ENCODE assay signal across 8 mouse cellular contexts in the genomic region with DNA sequence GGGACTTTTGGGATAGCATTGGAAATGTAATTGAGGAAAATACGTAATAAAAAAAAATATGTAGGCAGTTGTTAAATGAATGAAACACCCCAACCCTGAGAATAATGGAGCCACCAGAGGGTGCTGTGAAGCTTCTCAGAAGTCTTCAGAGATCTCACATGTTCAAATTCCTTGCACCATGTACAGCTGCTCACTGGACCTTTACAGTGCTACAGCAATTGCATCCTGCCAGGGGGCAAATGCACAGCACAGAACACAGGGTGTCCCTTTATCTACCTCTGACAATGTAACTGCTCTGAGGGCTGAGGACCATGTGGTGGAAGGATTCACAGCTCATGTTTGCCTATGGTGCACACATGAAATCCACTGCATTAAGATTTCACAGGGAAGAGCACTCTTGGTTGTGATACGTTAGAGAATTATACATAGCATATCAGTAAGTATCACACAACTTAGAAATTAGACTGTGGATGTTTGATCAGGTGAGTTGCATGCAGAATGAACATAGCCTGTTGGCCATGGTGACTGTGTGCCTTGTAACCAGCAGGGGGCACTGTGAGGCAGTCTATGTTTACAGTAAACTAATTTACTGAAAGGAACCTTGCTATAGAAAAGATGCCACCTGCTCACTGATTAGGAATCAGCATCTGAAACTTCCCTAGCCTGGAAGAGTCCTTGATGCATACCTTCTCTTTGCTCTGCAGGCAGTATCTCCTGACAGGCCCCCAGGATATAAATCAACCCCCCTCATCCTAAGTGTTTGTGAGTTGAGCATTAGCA.
DNase-seq lines count a peak whose midpoint lies in the region; ATAC-seq and TF ChIP-seq lines count a peak whose summit lies in the region.
"Not testable (repeated sequence)": the region's sequence is repeated elsewhere in the genome, so short reads cannot be mapped to it uniquely, and the experiment has no call there.

No protein-coding gene starts in this region.

- peaks cover 14% of the 10 kb centered on the region for H3K9me3 ChIP-seq in E14TG2a.4 (ENCODE audit: low read length)
- not testable (repeated sequence) for H3K9me3 ChIP-seq in intestine, postnatal 0 days (ENCODE audit: control insufficient read depth); limb, embryonic 11.5 days (ENCODE audit: control insufficient read depth, low read length)

- H3K4me2 ChIP-seq in intestine, postnatal 0 days (replicated peaks; ENCODE audit: low read depth); limb, embryonic 11.5 days (ENCODE audit: low read depth, severe bottlenecking): not testable (repeated sequence)

- H3K27me3 ChIP-seq in E14TG2a.4 (ENCODE audit: insufficient read depth, low read length); intestine, postnatal 0 days (replicated peaks; ENCODE audit: control insufficient read depth, insufficient read depth, low read length); limb, embryonic 11.5 days (ENCODE audit: control insufficient read depth, insufficient read depth, low read length): not testable (repeated sequence)

- H3K36me3 ChIP-seq in E14TG2a.4 (ENCODE audit: insufficient read depth, low read length); intestine, postnatal 0 days (ENCODE audit: control insufficient read depth, insufficient read depth); limb, embryonic 11.5 days (ENCODE audit: control insufficient read depth, insufficient read depth, low read length): not testable (repeated sequence)

- peak; percentile 61 for TF ChIP-seq CTCF in E14TG2a.4 (conservative IDR thresholded peaks at IDR 0.05; ENCODE audit: low read length)
- peak; percentile 57; the same call in 1 of the 2 replicates for TF ChIP-seq CTCF in bone marrow, adult 2 months (IDR thresholded peaks at IDR 0.05; ENCODE audit: control insufficient read depth, insufficient read depth, low read length)
- peak; percentile 64 for TF ChIP-seq CTCF in intestine, postnatal 0 days (IDR thresholded peaks at IDR 0.05; ENCODE audit: low read depth)

- TF ChIP-seq POLR2A in bone marrow, adult 2 months (IDR thresholded peaks at IDR 0.05; ENCODE audit: borderline replicate concordance, control insufficient read depth, low read depth, low read length), result not testable (repeated sequence)

- 32% methylated on average over 2 of the region's 2 CpGs for WGBS in bone marrow, adult 2 months
- 41% methylated on average over 2 of the region's 2 CpGs for WGBS in intestine, postnatal 0 days
- 47% methylated on average over 2 of the region's 2 CpGs for WGBS in limb, embryonic 11.5 days

- H3K9ac ChIP-seq in intestine, postnatal 0 days (ENCODE audit: low read depth, low read length); limb, embryonic 11.5 days (ENCODE audit: low read length): not testable (repeated sequence)

- H3K4me3 ChIP-seq in E14TG2a.4 (replicated peaks; ENCODE audit: low read length); bone marrow, adult 2 months (replicated peaks; ENCODE audit: control insufficient read depth, low read depth, low read length); intestine, postnatal 0 days (ENCODE audit: low read depth, low read length); limb, embryonic 11.5 days (ENCODE audit: low read depth, low read length): not testable (repeated sequence)

- peak; percentile 37 for DNase-seq in limb, embryonic 11.5 days (ENCODE audit: low spot score)
- DNase-seq in retina, embryonic 14.5 days (ENCODE audit: low spot score), result peak; percentile 53
- peak; percentile 15 for DNase-seq in thymus, postnatal 4 days

- not testable (repeated sequence) for H3K4me1 ChIP-seq in E14TG2a.4 (replicated peaks; ENCODE audit: low read depth, low read length); bone marrow, adult 2 months (ENCODE audit: control insufficient read depth, insufficient read depth, low read length); intestine, postnatal 0 days (replicated peaks; ENCODE audit: control insufficient read depth, insufficient read depth, low read length); limb, embryonic 11.5 days (ENCODE audit: control insufficient read depth, insufficient read depth, low read length)

- not testable (repeated sequence) for H3K27ac ChIP-seq in bone marrow, adult 2 months (ENCODE audit: control insufficient read depth, insufficient read depth, low read depth, low read length, poor library complexity); intestine, postnatal 0 days (ENCODE audit: low read depth, low read length); limb, embryonic 11.5 days (replicated peaks; ENCODE audit: low read depth, low read length)

- peak; percentile 60 for ATAC-seq in erythroblast, adult 5-6 weeks (replicated peaks; ENCODE audit: low FRiP score, poor library complexity, severe bottlenecking)
- not testable (repeated sequence) for ATAC-seq in intestine, postnatal 0 days; limb, embryonic 11.5 days (ENCODE audit: insufficient number of reproducible peaks, low FRiP score, low TSS enrichment, low read depth)
- 0 out of 2 replicates have a peak, but pooled peaks have one; percentile 47 for ATAC-seq in megakaryocyte, adult 5-6 weeks (ENCODE audit: poor library complexity, severe bottlenecking)
